Mouse (Mus musculus): Measurements from ENCODE around the gene Gm3072.
"Not testable (repeated sequence)": the region's sequence is repeated elsewhere in the genome, so short reads cannot be mapped to it uniquely, and the experiment has no call there.

Gm3072 gene

DNA sequence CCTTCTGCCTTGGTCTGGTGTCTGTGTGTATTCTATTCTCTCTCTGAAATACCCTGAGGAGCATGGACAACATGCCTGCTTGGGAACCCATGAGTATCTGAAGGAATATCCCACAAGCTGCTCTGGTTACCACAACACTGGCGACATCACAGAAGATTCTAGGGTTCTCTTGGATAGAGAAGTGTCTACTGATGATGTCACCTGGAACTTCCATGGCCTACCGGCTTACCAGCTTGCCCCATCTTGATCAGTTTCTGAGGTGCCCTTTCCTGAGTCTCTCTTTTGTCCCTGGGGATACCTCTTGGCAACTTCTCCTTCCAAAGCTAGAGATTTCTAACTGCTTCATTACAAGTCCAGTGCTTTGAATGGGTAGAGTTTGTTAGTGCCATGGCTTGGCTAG, at the start of gene Gm3072:
Gene Gm3072 (minus strand): TSS at position 101 of the 400 bp plus-strand sequence.
- DNase-seq (ENCODE audit: low spot score in 2 of 2) = not testable (repeated sequence)

DNA sequence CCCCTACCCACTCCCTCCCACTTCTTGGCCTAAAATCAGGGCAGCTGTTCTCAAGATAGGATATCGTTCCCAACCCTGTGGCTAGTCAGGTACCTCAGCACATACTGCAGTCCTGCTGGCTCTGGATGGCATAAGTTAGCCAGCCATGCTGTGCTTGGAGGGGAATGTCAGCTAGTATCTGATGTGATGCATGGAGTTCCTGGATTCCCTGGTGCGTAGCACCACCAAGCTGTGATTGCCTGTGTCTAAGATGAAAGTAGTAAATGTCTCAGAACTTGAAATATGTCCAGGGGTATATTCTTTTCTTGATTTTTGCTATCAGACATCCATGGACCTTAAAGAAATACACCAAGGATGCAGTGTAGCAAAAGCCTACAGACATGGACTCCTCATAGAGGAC, 23.8 kb upstream of the Gm3072 start:
- not testable (repeated sequence) for DNase-seq (ENCODE audit: low spot score in 2 of 2)

DNA sequence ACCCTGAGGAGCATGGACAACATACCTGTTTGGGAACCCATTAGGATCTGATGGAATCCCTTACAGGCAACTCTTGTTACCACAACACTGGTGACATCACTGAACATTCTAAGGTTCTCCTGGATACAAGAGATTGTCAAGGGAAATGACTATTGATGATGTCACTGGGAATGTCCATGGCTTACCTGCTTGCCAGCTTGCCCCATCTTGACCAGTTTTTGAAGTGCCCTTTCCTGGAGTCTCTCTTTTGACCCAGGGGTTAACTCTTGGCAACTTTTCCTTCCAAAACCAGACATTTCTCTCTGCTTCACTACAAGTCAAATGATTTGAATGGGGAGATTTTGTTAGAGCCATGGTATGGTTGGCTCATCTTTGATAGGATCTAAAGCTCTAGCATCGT, 22.0 kb upstream of the Gm3072 start, which contains the start of gene Gm3676:
Gene Gm3676 (minus strand): TSS at position 101 of the 400 bp plus-strand sequence.
- DNase-seq (ENCODE audit: low spot score in 2 of 2) = not testable (repeated sequence)

DNA sequence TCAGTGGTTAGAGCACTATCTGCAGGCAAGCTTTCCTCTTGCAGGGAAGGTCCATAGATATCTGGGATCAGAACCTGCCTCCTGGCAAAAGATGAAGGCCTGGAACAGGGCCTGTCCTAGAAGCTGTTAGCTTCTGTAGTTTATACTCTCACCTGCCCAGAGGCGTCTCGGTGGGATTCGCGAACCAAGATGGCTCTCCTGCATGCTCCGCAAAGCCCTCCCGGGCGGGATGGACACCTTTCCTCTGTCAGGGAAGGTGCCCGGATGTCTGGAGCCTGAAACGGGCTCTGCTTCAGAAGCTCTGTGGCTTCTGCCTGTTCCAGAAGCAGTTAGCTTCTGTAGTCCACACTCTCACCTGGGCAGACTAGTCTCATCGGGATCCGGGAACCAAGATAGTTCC, 5.7 kb upstream of the Gm3072 start:
- DNase-seq (ENCODE audit: low spot score in 2 of 2) = not testable (repeated sequence)

DNA sequence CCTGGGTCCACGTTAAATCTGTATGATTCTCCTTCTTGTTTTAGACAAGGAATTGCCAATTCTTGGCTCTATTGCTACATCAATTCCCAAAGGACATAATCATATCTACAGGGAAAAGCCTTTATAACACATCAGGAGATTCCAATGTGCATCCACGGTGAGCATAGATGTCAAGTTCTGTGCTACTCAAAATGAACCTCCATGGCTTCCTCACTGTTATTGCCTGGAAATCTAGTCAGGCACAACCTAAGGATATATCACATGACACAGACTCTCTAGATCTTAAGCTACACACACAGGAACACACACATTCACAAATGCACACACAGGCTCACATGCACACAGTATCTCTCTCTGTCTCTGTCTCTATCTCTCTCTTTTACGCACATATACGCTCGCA, 1.9 kb downstream of the Gm3072 start:
- DNase-seq (ENCODE audit: low spot score in 2 of 2) = not testable (repeated sequence)

DNA sequence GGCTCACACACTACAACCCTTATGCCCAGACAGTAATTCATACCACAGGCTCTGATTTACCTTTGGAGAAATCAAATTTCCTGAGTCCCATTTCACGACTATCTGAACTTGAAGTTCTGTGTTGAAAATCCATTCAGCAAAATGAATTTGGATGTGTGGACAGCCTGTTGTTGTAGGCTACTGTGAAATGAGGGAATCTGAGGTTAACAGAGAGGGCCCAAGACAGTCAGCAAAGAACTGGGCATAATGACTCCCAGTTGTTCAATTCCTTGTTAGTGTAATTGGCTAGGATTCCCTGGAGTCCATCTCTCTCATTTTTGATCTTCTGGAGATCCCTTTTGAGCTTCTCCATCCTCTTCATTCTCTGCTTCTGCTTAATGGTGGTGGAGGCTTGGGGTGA, 13.7 kb downstream of the Gm3072 start:
- DNase-seq (ENCODE audit: low spot score in 2 of 2) = peak; percentile 17 to 18

DNA sequence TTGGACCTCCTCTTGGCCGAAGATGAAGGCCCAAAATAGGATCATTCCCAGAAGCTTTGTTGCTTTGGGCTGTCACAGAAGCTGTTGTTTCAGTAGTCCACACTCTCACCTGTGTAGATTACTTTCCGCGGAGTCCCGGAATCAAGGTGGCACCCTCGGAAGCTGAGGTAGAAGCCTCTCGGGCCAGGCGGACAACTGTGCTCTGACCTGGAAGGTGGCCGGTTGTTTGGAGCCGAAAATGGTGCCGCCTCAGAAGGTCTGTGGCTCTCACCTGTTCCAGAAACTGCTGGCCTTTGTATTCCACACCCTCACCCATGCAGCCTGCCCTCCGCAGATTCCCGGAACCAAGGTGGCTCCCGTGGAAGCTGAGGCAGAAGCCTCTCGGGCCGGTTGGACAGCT, 23.5 kb downstream of the Gm3072 start:
- not testable (repeated sequence) for DNase-seq (ENCODE audit: low spot score in 2 of 2)

DNA sequence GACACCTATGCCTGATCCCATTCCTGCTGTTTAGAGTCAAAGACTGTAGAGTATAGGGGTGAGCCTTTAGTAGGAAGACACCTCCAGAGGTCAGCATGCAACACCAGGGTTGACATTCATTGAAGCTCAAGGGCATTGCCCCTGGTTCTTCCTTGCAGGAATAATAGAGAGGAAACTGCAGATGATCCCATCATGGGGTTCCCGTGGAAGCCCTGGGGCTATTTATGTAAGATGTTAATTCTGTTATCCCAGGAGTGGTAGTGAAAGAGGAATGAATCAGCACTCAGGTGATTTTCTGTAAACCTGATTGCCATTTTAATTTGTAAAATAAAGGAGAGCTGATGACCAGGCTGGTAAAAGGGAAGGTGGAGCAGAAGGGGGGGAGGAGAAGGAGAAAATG, 38.1 kb downstream of the Gm3072 start:
- not testable (repeated sequence) for DNase-seq (ENCODE audit: low spot score in 2 of 2)

DNA sequence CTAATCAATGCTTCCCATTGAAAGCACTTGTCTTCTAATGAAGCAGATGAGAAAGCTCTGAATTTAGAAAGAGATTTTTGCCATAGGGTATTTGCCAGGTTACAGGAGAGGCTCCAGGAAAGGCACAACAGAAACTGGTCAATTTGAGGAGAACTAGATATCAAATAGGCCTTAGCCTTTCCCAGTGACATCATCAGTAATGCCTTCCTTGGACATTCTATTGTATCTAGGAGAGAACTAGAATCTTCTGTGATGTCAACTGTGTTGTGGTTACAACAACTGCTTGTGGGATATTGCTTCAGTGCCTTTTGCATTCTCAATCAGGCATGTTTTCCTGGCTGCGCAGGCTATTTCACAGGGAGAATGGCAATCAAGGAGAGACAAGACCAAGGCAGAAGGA, 51.5 kb downstream of the Gm3072 start, which contains the start of gene 1700049E17Rik2:
Gene 1700049E17Rik2 (plus strand): TSS at position 301 of the 400 bp plus-strand sequence.
- DNase-seq (ENCODE audit: low spot score in 2 of 2) = not testable (repeated sequence)

Measured in heart, adult 9 months (tissue).